Mouse (Mus musculus): Measurements from ENCODE around the gene Vsx2.

DNA sequence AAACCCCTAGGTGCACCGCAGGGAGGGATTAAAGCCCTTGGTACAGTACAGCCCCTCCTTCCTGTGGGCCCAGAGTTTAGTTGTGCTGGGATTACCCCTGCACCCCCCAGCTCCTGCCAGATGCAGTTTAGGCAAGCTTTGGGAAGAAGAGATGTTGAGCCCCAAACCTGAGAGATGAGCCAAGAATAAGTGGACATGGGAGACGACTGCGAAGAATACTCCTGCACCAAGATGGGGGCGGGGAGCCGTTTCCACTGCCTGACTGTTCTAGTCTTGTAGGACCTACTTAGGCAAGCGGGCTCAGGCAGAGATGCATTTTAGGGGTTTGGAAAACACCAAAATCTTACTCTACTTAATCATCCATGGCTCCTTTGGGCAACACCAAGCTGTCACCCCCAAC lies 70.7 kb downstream of the Vsx2 start:
- TF ChIP-seq POLR2A (IDR thresholded peaks at IDR 0.05; ENCODE audit: low read depth, low read length) (no peak), CTCF (conservative IDR thresholded peaks at IDR 0.05 in 1 of 2, IDR thresholded peaks at IDR 0.05 in 1 of 2; ENCODE audit: low read depth in 2 of 2, low read length in 2 of 2) (no peak), CHD2 (IDR thresholded peaks at IDR 0.05; ENCODE audit: low read length) (no peak), EP300 (IDR thresholded peaks at IDR 0.05; ENCODE audit: low read length) (no peak), MEF2A (IDR thresholded peaks at IDR 0.05; ENCODE audit: borderline replicate concordance, low read depth, low read length) (no peak), ZMIZ1 (IDR thresholded peaks at IDR 0.05; ENCODE audit: low read depth, low read length) (no peak), GABPA (IDR thresholded peaks at IDR 0.05; ENCODE audit: insufficient replicate concordance, low read depth, low read length) (no peak), JUN (IDR thresholded peaks at IDR 0.05; ENCODE audit: insufficient read depth, low read depth, low read length) (no peak), NELFE (IDR thresholded peaks at IDR 0.05; ENCODE audit: low read depth, low read length) (no peak), SMC3 (IDR thresholded peaks at IDR 0.05; ENCODE audit: low read depth, low read length) (no peak)
